Mouse (Mus musculus) erythroblast, embryonic 14.5 days (primary cell): ENCODE measurements around the gene Gm9573.

Source experiments
- GATA1 ChIP-seq: IDR thresholded peaks from 2 replicates; pipeline ENCODE4 v1.6.1; 2012; ENCODE audit warnings: low read length, inconsistent platforms, mixed read lengths
- TAL1 ChIP-seq: IDR thresholded peaks from 3 replicates; pipeline ENCODE4 v1.6.1; 2012; ENCODE audit warnings: low read length, inconsistent platforms, mixed read lengths

DNA sequence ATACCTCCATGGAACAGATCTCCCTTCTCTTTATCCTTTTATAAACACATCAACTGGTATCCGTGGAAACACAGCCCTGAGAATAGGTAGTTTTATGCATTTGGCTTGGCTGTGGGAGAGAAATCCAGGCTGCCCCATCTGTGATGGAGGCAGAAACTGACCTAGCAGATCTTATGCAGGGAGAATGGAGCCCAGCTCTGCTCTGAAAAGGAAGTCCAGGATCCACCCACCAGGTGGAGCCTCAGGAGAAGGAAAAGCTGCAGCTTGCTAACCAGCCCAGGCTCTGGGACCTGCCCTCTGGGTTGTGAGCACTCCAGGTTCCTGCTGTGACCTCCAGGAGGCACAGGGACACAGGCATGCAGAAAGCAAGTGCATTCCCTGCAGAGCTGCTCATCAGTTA is 7.6 kb upstream of the Gm9573 start:
- TF ChIP-seq GATA1 (no peak), TAL1 (no peak)
